Mouse (Mus musculus): ENCODE data around the gene Heatr3.
"Not testable (repeated sequence)": the region's sequence is repeated elsewhere in the genome, so short reads cannot be mapped to it uniquely, and the experiment has no call there.

Heatr3 gene

GRCm38 (mm10) chr8:88206016-88206415, 68.4 kb downstream of the Heatr3 start:
- Histone ChIP-seq H3K36me3 (ENCODE audit: control insufficient read depth, insufficient read depth, low read length, poor library complexity, severe bottlenecking) (no peaks in the 10 kb centered on the region; the same call in 1 of the 2 replicates), H3K27me3 (ENCODE audit: control insufficient read depth, insufficient read depth, low read length, poor library complexity, severe bottlenecking) (no peaks in the 10 kb centered on the region)
- no peak for DNase-seq (ENCODE audit: low read depth, low spot score)

- no peaks in the 10 kb centered on the region for H3K27me3 ChIP-seq (ENCODE audit: control insufficient read depth, insufficient read depth, low read length, poor library complexity, severe bottlenecking)
- DNase-seq (ENCODE audit: low read depth, low spot score) = peak; percentile 16
- no peaks in the 10 kb centered on the region; the same call in 1 of the 2 replicates for H3K36me3 ChIP-seq (ENCODE audit: control insufficient read depth, insufficient read depth, low read length, poor library complexity, severe bottlenecking)
Measured at GRCm38 (mm10) chr8:88207121-88207821, 69.6 kb downstream of the Heatr3 start.

- DNase-seq (ENCODE audit: low read depth, low spot score); H3K27me3 ChIP-seq (ENCODE audit: control insufficient read depth, insufficient read depth, low read length, poor library complexity, severe bottlenecking); H3K36me3 ChIP-seq (ENCODE audit: control insufficient read depth, insufficient read depth, low read length, poor library complexity, severe bottlenecking): not testable (repeated sequence)
Measured at GRCm38 (mm10) chr8:88209930-88210827, 72.5 kb downstream of the Heatr3 start.

- no peaks in the 10 kb centered on the region for H3K27me3 ChIP-seq (ENCODE audit: control insufficient read depth, insufficient read depth, low read length, poor library complexity, severe bottlenecking)
- no peak for DNase-seq (ENCODE audit: low read depth, low spot score)
- H3K36me3 ChIP-seq (ENCODE audit: control insufficient read depth, insufficient read depth, low read length, poor library complexity, severe bottlenecking) = no peaks in the 10 kb centered on the region
Measured at GRCm38 (mm10) chr8:88221353-88221752, 83.7 kb downstream of the Heatr3 start.
